Mouse (Mus musculus) kidney, adult 2 months (tissue): ENCODE data around the gene Oas2.

ENCODE experiments used
- CTCF ChIP-seq: fragments of 200-500 bp; conservative IDR thresholded peaks from 2 replicates; pipeline ENCODE4 v1.5.1; 2011; ENCODE audit warnings: low read depth, mild to moderate bottlenecking, control low read depth, low read length, moderate library complexity, mixed read lengths; ENCODE audit not compliant: insufficient read depth, insufficient read length
- POLR2A ChIP-seq: fragments of 200-500 bp; IDR thresholded peaks from one replicate; pipeline ENCODE4 v1.6.1; 2011; ENCODE audit warnings: low read depth, low read length, control low read depth

- no peak for TF ChIP-seq POLR2A
- TF ChIP-seq CTCF, result no peak
Observed at GRCm38 (mm10) chr5:120761901-120762300, 12.2 kb upstream of the Oas2 start.
